Mouse (Mus musculus) hindbrain, postnatal 0 days (tissue): ENCODE results near the gene Gtf2ird1. TPM values are rescaled to one million over a fixed set of nuclear protein-coding genes. Genes with fewer than 3 reads are reported as not detected.
"Not testable (repeated sequence)": the region's sequence is repeated elsewhere in the genome, so short reads cannot be mapped to it uniquely, and the experiment has no call there.

ENCODE experiments used
- ATAC-seq: fragments of 200-750 bp; cut with Nextera tagmentation; 2 replicates; pipeline ENCODE4 v1.8.0; 2017; ENCODE audit warnings: mild to moderate bottlenecking, moderate TSS enrichment, moderate library complexity
- DNase-seq: peaks from one replicate; pipeline ENCODE4 v3.0.0-alpha.2; 2015; ENCODE audit warnings: low spot score
- H3K27ac ChIP-seq: fragments of 300-500 bp; sonication (generic); 2 replicates; pipeline ENCODE4 v1.5.1; 2014; ENCODE audit warnings: mild to moderate bottlenecking
- H3K27me3 ChIP-seq: fragments of 300-500 bp; sonication (generic); 2 replicates; pipeline ENCODE4 v1.6.1; 2014; ENCODE audit warnings: low read length, mixed read lengths; ENCODE audit not compliant: insufficient read depth
- H3K36me3 ChIP-seq: fragments of 300-500 bp; sonication (generic); 2 replicates; pipeline ENCODE4 v1.6.1; 2014; ENCODE audit warnings: low read length, mixed read lengths; ENCODE audit not compliant: insufficient read depth
- H3K4me1 ChIP-seq: fragments of 300-500 bp; sonication (generic); 2 replicates; pipeline ENCODE4 v1.6.1; 2014; ENCODE audit warnings: antibody characterized with exemption, low read length, mixed read lengths; ENCODE audit not compliant: insufficient read depth
- H3K4me2 ChIP-seq: fragments of 300-500 bp; sonication (generic); 2 replicates; pipeline ENCODE4 v1.6.1; 2014; ENCODE audit warnings: low read depth, mild to moderate bottlenecking, low read length, moderate library complexity, mixed read lengths
- H3K4me3 ChIP-seq: fragments of 300-500 bp; sonication (generic); 2 replicates; pipeline ENCODE4 v1.5.1; 2014; ENCODE audit warnings: low read length
- H3K9ac ChIP-seq: fragments of 300-500 bp; sonication (generic); replicated peaks from 2 replicates; pipeline ENCODE4 v1.6.1; 2014; ENCODE audit warnings: mild to moderate bottlenecking, low read length, moderate library complexity, mixed read lengths
- H3K9me3 ChIP-seq: fragments of 300-500 bp; sonication (generic); 2 replicates; pipeline ENCODE4 v1.6.1; 2016; ENCODE audit warnings: low read length, mixed read lengths
- CTCF ChIP-seq: IDR thresholded peaks from 2 replicates; pipeline ENCODE4 v1.5.1; 2016; ENCODE audit warnings: antibody characterized with exemption, control low read depth, low read depth
- WGBS: fragments of 180-500 bp; shearing (Covaris S2); extraction: QIAGEN DNeasy Blood & Tissue Kit; methylation state at CpG from one replicate; pipeline ENCODE4 v1.1.7; 2014; 5-methylcytosine and 5-hydroxymethylcytosine counted together
- polyA plus RNA-seq: library from polyadenylated mRNA; unstranded; fragments of >200 nt; fragmentation: Nextera tagmentation; extraction: Ambion mirVana; gene quantifications from 2 replicates; pipeline ENCODE4 v1.2.1, GENCODE M21; 2015
- total RNA-seq: library from RNA; depleted of rRNA; stranded (reverse); fragments of >200 nt; gene quantifications from 2 replicates; pipeline ENCODE4 v1.2.3, GENCODE M21; 2014

Gene Gtf2ird1
- total and polyA plus RNA-seq, 2 experiments from 2014 or later: 46.4 to 57.7 TPM

- Histone ChIP-seq H3K27me3 (no peaks in the 10 kb centered on the region), H3K9me3 (no peaks in the 10 kb centered on the region), H3K4me1 (no peaks in the 10 kb centered on the region), H3K36me3 (peaks cover 15% of the 10 kb centered on the region; the same call in 1 of the 2 replicates), H3K27ac (no peak overlapping the region), H3K4me2 (no peak overlapping the region), H3K9ac (no peak overlapping the region), H3K4me3 (no peak overlapping the region)
- TF ChIP-seq CTCF: no peak
- ATAC-seq (no peak), DNase-seq (no peak)
- WGBS: 87% methylated on average over 4 of the region's 4 CpGs
Observed at GRCm38 (mm10) chr5:134488596-134488995, 32.1 kb upstream of the Gtf2ird1 start.

- ATAC-seq: no peak
- no peak for TF ChIP-seq CTCF
- Histone ChIP-seq H3K27ac (no peak overlapping the region), H3K27me3 (no peaks in the 10 kb centered on the region), H3K4me3 (no peak overlapping the region), H3K9ac (no peak overlapping the region), H3K4me1 (no peaks in the 10 kb centered on the region), H3K9me3 (no peaks in the 10 kb centered on the region), H3K36me3 (peaks cover 15% of the 10 kb centered on the region; the same call in 1 of the 2 replicates), H3K4me2 (no peak overlapping the region)
- 62% methylated on average over 10 of the region's 10 CpGs for WGBS
- no peak for DNase-seq
Observed at GRCm38 (mm10) chr5:134488042-134488441, 31.5 kb upstream of the Gtf2ird1 start.

- peak; percentile 99 for TF ChIP-seq CTCF
- H3K4me3 ChIP-seq: no peak overlapping the region
- DNase-seq: peak; percentile 93
- peaks cover 15% of the 10 kb centered on the region; the same call in 1 of the 2 replicates for H3K36me3 ChIP-seq
- no peaks in the 10 kb centered on the region for H3K4me1 ChIP-seq
- no peak overlapping the region for H3K4me2 ChIP-seq
- ATAC-seq: peak; percentile 57; the same call in 1 of the 2 replicates
- H3K27me3 ChIP-seq: no peaks in the 10 kb centered on the region
- H3K9me3 ChIP-seq: no peaks in the 10 kb centered on the region
- no peak overlapping the region for H3K27ac ChIP-seq
- H3K9ac ChIP-seq: no peak overlapping the region
- WGBS: 62% methylated on average over 13 of the region's 13 CpGs
Observed at GRCm38 (mm10) chr5:134485900-134486665, 29.6 kb upstream of the Gtf2ird1 start.

GRCm38 (mm10) chr5:134485183-134485730 lies 28.7 kb upstream of the Gtf2ird1 start:
- ATAC-seq: no peak
- H3K36me3 ChIP-seq: peaks cover 7% of the 10 kb centered on the region; the same call in 1 of the 2 replicates
- H3K9ac ChIP-seq: no peak overlapping the region
- no peak overlapping the region for H3K4me3 ChIP-seq
- no peak overlapping the region for H3K27ac ChIP-seq
- no peak for TF ChIP-seq CTCF
- 76% methylated on average over 7 of the region's 7 CpGs for WGBS
- H3K27me3 ChIP-seq: no peaks in the 10 kb centered on the region
- DNase-seq: no peak
- no peak overlapping the region for H3K4me2 ChIP-seq
- H3K4me1 ChIP-seq: no peaks in the 10 kb centered on the region
- no peaks in the 10 kb centered on the region for H3K9me3 ChIP-seq

GRCm38 (mm10) chr5:134483291-134483690 lies 26.8 kb upstream of the Gtf2ird1 start:
- no peak for TF ChIP-seq CTCF
- no peak overlapping the region for H3K27ac ChIP-seq

GRCm38 (mm10) chr5:134482331-134482730 lies 25.8 kb upstream of the Gtf2ird1 start:
- Histone ChIP-seq H3K27me3 (no peaks in the 10 kb centered on the region), H3K27ac (no peak overlapping the region), H3K9me3 (no peaks in the 10 kb centered on the region), H3K4me3 (no peak overlapping the region), H3K4me1 (no peaks in the 10 kb centered on the region), H3K4me2 (no peak overlapping the region), H3K36me3 (no peaks in the 10 kb centered on the region), H3K9ac (no peak overlapping the region)
- WGBS: 67% methylated on average over 11 of the region's 11 CpGs
- no peak for ATAC-seq
- no peak for DNase-seq
- no peak for TF ChIP-seq CTCF

More at GRCm38 (mm10) chr5:134483291-134483690, 26.8 kb upstream of the Gtf2ird1 start:
- DNase-seq (no peak), ATAC-seq (no peak)
- Histone ChIP-seq H3K27me3 (no peaks in the 10 kb centered on the region), H3K9me3 (no peaks in the 10 kb centered on the region), H3K4me1 (no peaks in the 10 kb centered on the region), H3K4me3 (no peak overlapping the region), H3K9ac (no peak overlapping the region), H3K4me2 (no peak overlapping the region), H3K36me3 (no peaks in the 10 kb centered on the region)
- 100% methylated on average over 1 of the region's 1 CpGs for WGBS

- H3K4me3 ChIP-seq, H3K27ac ChIP-seq, ATAC-seq, H3K4me2 ChIP-seq, H3K36me3 ChIP-seq, H3K9me3 ChIP-seq, DNase-seq, H3K4me1 ChIP-seq, H3K9ac ChIP-seq, H3K27me3 ChIP-seq: not testable (repeated sequence)
Observed at GRCm38 (mm10) chr5:134478886-134479285, 22.4 kb upstream of the Gtf2ird1 start.

GRCm38 (mm10) chr5:134475686-134476085 lies 19.2 kb upstream of the Gtf2ird1 start:
- ATAC-seq, H3K4me2 ChIP-seq, H3K9ac ChIP-seq, H3K36me3 ChIP-seq, H3K4me1 ChIP-seq, H3K27me3 ChIP-seq, H3K9me3 ChIP-seq, H3K27ac ChIP-seq, H3K4me3 ChIP-seq, DNase-seq: not testable (repeated sequence)
- 92% methylated on average over 7 of the region's 7 CpGs for WGBS
